Mouse (Mus musculus) kidney, embryonic 14.5 days (tissue): Measurements from ENCODE around the gene Parp16. TPM values are rescaled to one million over a fixed set of nuclear protein-coding genes. Genes with fewer than 3 reads are reported as not detected.
"Not testable (repeated sequence)": the region's sequence is repeated elsewhere in the genome, so short reads cannot be mapped to it uniquely, and the experiment has no call there.

Source experiments
- ATAC-seq: fragments of 200-750 bp; cut with Nextera tagmentation; 2 replicates; pipeline ENCODE4 v1.8.0; 2017; ENCODE audit warnings: moderate number of reproducible peaks, mild to moderate bottlenecking, moderate TSS enrichment, moderate library complexity; ENCODE audit not compliant: low FRiP score, low TSS enrichment
- H3K27ac ChIP-seq: fragments of 300-500 bp; sonication (generic); 2 replicates; pipeline ENCODE4 v1.5.1; 2014; ENCODE audit warnings: low read depth, mild to moderate bottlenecking, low read length, moderate library complexity, mixed read lengths
- H3K27me3 ChIP-seq: fragments of 300-500 bp; sonication (generic); 2 replicates; pipeline ENCODE4 v1.6.1; 2014; ENCODE audit warnings: mild to moderate bottlenecking, low read length; ENCODE audit not compliant: control insufficient read depth, insufficient read depth
- H3K36me3 ChIP-seq: fragments of 300-500 bp; sonication (generic); 2 replicates; pipeline ENCODE4 v1.6.1; 2014; ENCODE audit warnings: low read length, mixed read lengths; ENCODE audit not compliant: control insufficient read depth, insufficient read depth
- H3K4me1 ChIP-seq: fragments of 300-500 bp; sonication (generic); 2 replicates; pipeline ENCODE4 v1.6.1; 2014; ENCODE audit warnings: low read length, mixed read lengths; ENCODE audit not compliant: control insufficient read depth, insufficient read depth
- H3K4me2 ChIP-seq: fragments of 300-500 bp; sonication (generic); replicated peaks from 2 replicates; pipeline ENCODE4 v1.6.1; 2014; ENCODE audit warnings: low read depth, mild to moderate bottlenecking, low read length
- H3K4me3 ChIP-seq: fragments of 300-500 bp; sonication (generic); 2 replicates; pipeline ENCODE4 v1.5.1; 2014; ENCODE audit warnings: mild to moderate bottlenecking, low read length
- H3K9ac ChIP-seq: fragments of 300-500 bp; sonication (generic); 2 replicates; pipeline ENCODE4 v1.6.1; 2014; ENCODE audit warnings: low read depth, mild to moderate bottlenecking, low read length, moderate library complexity
- H3K9me3 ChIP-seq: fragments of 300-500 bp; sonication (generic); 2 replicates; pipeline ENCODE4 v1.6.1; 2016; ENCODE audit warnings: low read length; ENCODE audit not compliant: control insufficient read depth
- WGBS: fragments of 180-500 bp; shearing (Covaris S2); extraction: QIAGEN DNeasy Blood & Tissue Kit; methylation state at CpG from one replicate; pipeline ENCODE4 v1.1.7; 2014; 5-methylcytosine and 5-hydroxymethylcytosine counted together
- polyA plus RNA-seq: library from polyadenylated mRNA; unstranded; fragments of >200 nt; fragmentation: Nextera tagmentation; extraction: Ambion mirVana; gene quantifications from 2 replicates; pipeline ENCODE4 v1.2.1, GENCODE M21; 2014

The Parp16 gene
- polyA plus RNA-seq, 1 experiment from 2014 or later, result 7.9 TPM

GRCm38 (mm10) chr9:65214778-65215493 lies 19.8 kb downstream of the Parp16 start:
- H3K27me3 ChIP-seq, result no peaks in the 10 kb centered on the region
- H3K9me3 ChIP-seq, result no peaks in the 10 kb centered on the region
- peak overlapping the region; percentile 89 for H3K27ac ChIP-seq
- peak overlapping the region; percentile 65 for H3K4me3 ChIP-seq
- H3K4me2 ChIP-seq, result peak overlapping the region; percentile 90
- peaks cover 11% of the 10 kb centered on the region; the same call in 1 of the 2 replicates for H3K4me1 ChIP-seq
- WGBS, result 1% methylated on average over 56 of the region's 59 CpGs
- peak; percentile 95 for ATAC-seq
- H3K9ac ChIP-seq, result peak overlapping the region; percentile 78
- no peaks in the 10 kb centered on the region for H3K36me3 ChIP-seq

DNA sequence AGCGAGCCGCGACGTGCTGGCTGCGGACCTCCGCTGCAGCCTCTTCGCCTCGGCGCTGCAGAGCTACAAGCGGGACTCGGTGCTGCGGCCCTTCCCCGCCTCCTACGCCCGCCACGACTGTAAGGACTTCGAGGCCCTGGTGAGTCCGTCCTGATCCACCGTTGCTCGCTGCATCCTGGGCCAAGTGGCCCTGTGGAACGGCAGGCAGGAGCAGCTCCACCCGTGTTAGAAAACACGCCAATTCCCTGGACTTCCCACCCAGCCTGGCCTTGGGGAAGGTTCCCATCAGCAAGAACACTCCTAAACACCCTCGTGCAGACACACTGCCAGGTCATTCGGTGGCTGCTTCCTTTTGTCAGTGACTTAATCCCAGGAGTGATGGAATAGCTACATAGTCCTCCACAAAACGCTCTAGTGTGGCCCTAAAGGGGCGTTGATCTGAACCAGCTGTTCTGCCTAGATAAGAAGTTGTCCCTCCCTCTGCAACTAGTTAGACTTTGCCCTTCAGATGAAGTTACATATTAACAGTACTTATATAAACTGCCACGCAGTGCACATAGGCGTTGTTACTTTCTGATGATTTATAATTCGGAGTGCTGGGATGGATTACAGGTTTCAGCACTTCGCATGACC lies 20.5 kb downstream of the Parp16 start:
- Histone ChIP-seq H3K36me3 (no peaks in the 10 kb centered on the region), H3K27me3 (no peaks in the 10 kb centered on the region), H3K9me3 (no peaks in the 10 kb centered on the region), H3K4me2 (peak overlapping the region; percentile 90), H3K4me1 (peaks cover 11% of the 10 kb centered on the region; the same call in 1 of the 2 replicates), H3K27ac (peak overlapping the region; percentile 89), H3K9ac (peak overlapping the region; percentile 78), H3K4me3 (peak overlapping the region; percentile 65)
- WGBS, result 6% methylated on average over 31 of the region's 31 CpGs
- ATAC-seq, result peak; percentile 50

- H3K4me1 ChIP-seq, result peaks cover 11% of the 10 kb centered on the region; the same call in 1 of the 2 replicates
- no peaks in the 10 kb centered on the region for H3K9me3 ChIP-seq
- no peaks in the 10 kb centered on the region for H3K27me3 ChIP-seq
- no peaks in the 10 kb centered on the region for H3K36me3 ChIP-seq
- H3K27ac ChIP-seq, result no peak overlapping the region
- ATAC-seq, result no peak
- 41% methylated on average over 8 of the region's 8 CpGs for WGBS
- H3K9ac ChIP-seq, result no peak overlapping the region
- H3K4me3 ChIP-seq, result no peak overlapping the region
- H3K4me2 ChIP-seq, result 0 out of 2 replicates have a peak overlapping the region, but pooled peaks have one; percentile 22
These were observed 21.8 kb downstream of the Parp16 start for GRCm38 (mm10) chr9:65216972-65217371.

DNA sequence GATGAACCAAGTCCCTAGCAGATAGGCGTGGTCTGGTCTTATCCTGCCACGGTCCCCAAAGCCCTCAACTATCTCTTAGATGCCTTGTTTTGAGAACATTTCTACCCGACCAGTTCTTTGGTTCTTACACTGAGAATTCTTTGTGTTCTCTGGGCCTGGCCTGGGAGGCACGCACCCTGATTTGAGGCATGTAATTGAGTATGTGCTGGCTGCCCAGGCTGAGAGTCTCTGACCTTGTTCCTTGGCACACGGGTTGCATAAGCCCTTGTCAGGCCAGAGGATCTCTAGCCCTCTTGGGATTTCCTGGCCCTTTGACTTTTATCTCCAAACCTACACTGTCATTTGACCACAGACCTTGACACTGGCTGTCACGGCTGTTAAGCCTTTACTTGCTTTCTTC lies 22.5 kb downstream of the Parp16 start:
- Histone ChIP-seq H3K9ac (no peak overlapping the region), H3K9me3 (no peaks in the 10 kb centered on the region), H3K4me2 (no peak overlapping the region), H3K4me3 (no peak overlapping the region), H3K27me3 (no peaks in the 10 kb centered on the region), H3K36me3 (no peaks in the 10 kb centered on the region), H3K4me1 (peaks cover 11% of the 10 kb centered on the region; the same call in 1 of the 2 replicates), H3K27ac (no peak overlapping the region)
- WGBS, result 46% methylated on average over 6 of the region's 6 CpGs
- ATAC-seq, result no peak

DNA sequence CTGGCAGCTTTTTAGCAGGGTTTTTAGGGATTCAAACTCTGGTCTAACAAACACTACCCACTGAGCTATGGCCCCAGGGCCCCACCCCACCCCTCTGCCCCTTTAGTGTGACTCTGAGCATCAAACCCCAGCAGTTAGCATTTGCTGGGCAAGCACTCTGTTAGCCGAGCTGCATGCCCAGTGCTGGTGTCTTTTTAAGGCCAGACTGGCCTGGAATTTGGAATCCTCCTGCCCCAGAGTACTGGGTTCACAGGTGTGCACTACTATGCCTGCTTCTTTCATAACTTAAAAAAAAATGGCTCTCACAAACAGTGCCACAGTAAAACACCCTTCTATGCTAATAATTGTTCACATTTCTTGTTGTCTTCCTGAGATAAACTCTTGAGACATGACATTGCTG lies 23.8 kb downstream of the Parp16 start:
- no peaks in the 10 kb centered on the region for H3K9me3 ChIP-seq
- no peak overlapping the region for H3K9ac ChIP-seq
- no peak overlapping the region for H3K27ac ChIP-seq
- H3K4me2 ChIP-seq, result no peak overlapping the region
- peaks cover 11% of the 10 kb centered on the region; the same call in 1 of the 2 replicates for H3K4me1 ChIP-seq
- H3K36me3 ChIP-seq, result no peaks in the 10 kb centered on the region
- no peak for ATAC-seq
- H3K4me3 ChIP-seq, result no peak overlapping the region
- H3K27me3 ChIP-seq, result no peaks in the 10 kb centered on the region
- WGBS, result 77% methylated on average over 1 of the region's 1 CpGs

DNA sequence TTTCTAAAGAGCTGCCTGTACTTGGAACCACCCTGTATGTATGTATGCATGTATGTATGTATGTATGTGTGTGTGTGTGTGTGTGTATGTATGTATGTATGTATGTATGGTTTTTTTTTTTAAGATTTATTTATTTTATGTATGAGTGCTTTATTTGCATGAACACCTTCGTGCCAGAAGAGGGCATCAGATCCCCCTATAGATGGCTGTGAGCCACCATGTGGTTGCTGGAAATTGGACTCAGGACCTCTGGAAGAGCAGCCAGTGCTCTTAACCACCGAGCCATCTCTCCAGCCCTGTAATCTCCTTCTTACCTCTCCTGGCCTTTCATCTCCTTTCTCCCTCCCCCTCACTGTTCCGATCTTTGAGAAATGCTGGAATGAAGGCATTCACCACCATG lies 25.2 kb downstream of the Parp16 start:
- 51% methylated on average over 3 of the region's 3 CpGs for WGBS
- not testable (repeated sequence) for H3K4me3 ChIP-seq, H3K27ac ChIP-seq, H3K36me3 ChIP-seq, H3K9ac ChIP-seq, H3K9me3 ChIP-seq, ATAC-seq, H3K4me2 ChIP-seq, H3K27me3 ChIP-seq
- peaks cover 11% of the 10 kb centered on the region; the same call in 1 of the 2 replicates for H3K4me1 ChIP-seq

DNA sequence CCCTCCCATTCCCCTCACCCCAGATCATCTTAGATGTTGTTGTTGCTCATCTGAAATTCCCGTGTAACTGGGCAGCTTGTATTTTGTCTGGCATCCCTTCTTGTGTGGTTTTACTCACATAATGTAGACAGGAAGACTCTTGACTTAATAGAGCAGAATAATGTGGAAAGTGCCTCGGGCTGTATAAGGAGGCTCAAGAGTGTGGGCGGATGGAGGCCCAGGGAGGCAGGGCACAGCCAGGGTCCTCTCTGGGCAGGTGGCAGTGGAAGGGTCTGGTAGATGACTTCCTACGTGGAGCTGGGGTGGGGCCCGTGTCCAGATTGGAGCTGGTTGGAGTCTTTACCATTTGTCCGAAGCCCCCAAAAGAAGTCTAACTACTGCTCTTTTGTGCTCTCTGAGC lies 28.8 kb downstream of the Parp16 start:
- Histone ChIP-seq H3K27ac (no peak overlapping the region), H3K4me3 (no peak overlapping the region), H3K4me2 (no peak overlapping the region), H3K36me3 (peaks cover 3% of the 10 kb centered on the region; the same call in 1 of the 2 replicates), H3K27me3 (no peaks in the 10 kb centered on the region), H3K9ac (no peak overlapping the region), H3K9me3 (no peaks in the 10 kb centered on the region), H3K4me1 (no peaks in the 10 kb centered on the region)
- no peak for ATAC-seq
- WGBS, result 73% methylated on average over 6 of the region's 6 CpGs

GRCm38 (mm10) chr9:65225795-65226194 lies 30.6 kb downstream of the Parp16 start:
- H3K4me1 ChIP-seq, result no peaks in the 10 kb centered on the region
- H3K4me2 ChIP-seq, result no peak overlapping the region
- no peak overlapping the region for H3K4me3 ChIP-seq
- H3K27ac ChIP-seq, result no peak overlapping the region
- H3K36me3 ChIP-seq, result peaks cover 3% of the 10 kb centered on the region; the same call in 1 of the 2 replicates
- H3K9me3 ChIP-seq, result no peaks in the 10 kb centered on the region
- ATAC-seq, result no peak
- no peak overlapping the region for H3K9ac ChIP-seq
- H3K27me3 ChIP-seq, result no peaks in the 10 kb centered on the region
- whole genome bisulfite sequencing, result 42% methylated on average over 4 of the region's 4 CpGs

- H3K27ac ChIP-seq, result no peak overlapping the region
- no peaks in the 10 kb centered on the region for H3K4me1 ChIP-seq
- 72% methylated on average over 6 of the region's 6 CpGs for WGBS
- H3K36me3 ChIP-seq, result peaks cover 3% of the 10 kb centered on the region; the same call in 1 of the 2 replicates
- no peak for ATAC-seq
- H3K9ac ChIP-seq, result no peak overlapping the region
- H3K27me3 ChIP-seq, result no peaks in the 10 kb centered on the region
- no peak overlapping the region for H3K4me2 ChIP-seq
- no peak overlapping the region for H3K4me3 ChIP-seq
- no peaks in the 10 kb centered on the region for H3K9me3 ChIP-seq
These were observed 35.1 kb downstream of the Parp16 start for GRCm38 (mm10) chr9:65230250-65230649.
